Mouse (Mus musculus): ENCODE measurements around the gene Ttc16. TPM values are rescaled to one million over a fixed set of nuclear protein-coding genes. Genes with fewer than 3 reads are reported as not detected.

The Ttc16 gene
- polyA plus RNA-seq, 1 experiment from 2014 or later, result 0.92 TPM

GRCm38 (mm10) chr2:32722581-32722980 is 52.9 kb downstream of the Ttc16 start:
- H3K27me3 ChIP-seq (replicated peaks), result no peaks in the 10 kb centered on the region
- H3K27ac ChIP-seq, result no peak overlapping the region
- no peak overlapping the region for H3K4me3 ChIP-seq
- WGBS, result 83% methylated on average over 3 of the region's 3 CpGs
- H3K9ac ChIP-seq, result no peak overlapping the region
- H3K4me2 ChIP-seq, result no peak overlapping the region
- ATAC-seq (replicated peaks), result no peak
- no peaks in the 10 kb centered on the region for H3K9me3 ChIP-seq
- H3K4me1 ChIP-seq, result peaks cover 6% of the 10 kb centered on the region; the same call in 1 of the 2 replicates
- no peaks in the 10 kb centered on the region for H3K36me3 ChIP-seq (replicated peaks)

- no peak overlapping the region; the same call in 1 of the 2 replicates for H3K4me2 ChIP-seq
- H3K4me1 ChIP-seq, result peaks cover 2% of the 10 kb centered on the region; the same call in 1 of the 2 replicates
- H3K27ac ChIP-seq, result no peak overlapping the region
- no peaks in the 10 kb centered on the region for H3K36me3 ChIP-seq (replicated peaks)
- 63% methylated on average over 6 of the region's 6 CpGs for WGBS
- H3K4me3 ChIP-seq, result no peak overlapping the region
- no peak for ATAC-seq (replicated peaks)
- H3K9me3 ChIP-seq, result no peaks in the 10 kb centered on the region
- H3K27me3 ChIP-seq (replicated peaks), result no peaks in the 10 kb centered on the region
- H3K9ac ChIP-seq, result no peak overlapping the region
These were observed 53.4 kb downstream of the Ttc16 start for GRCm38 (mm10) chr2:32722046-32722445.

GRCm38 (mm10) chr2:32720681-32721229 is 54.7 kb downstream of the Ttc16 start, which contains the start of gene Sh2d3c:
TSS of gene Sh2d3c (plus strand) at chr2:32721055.
- H3K9ac ChIP-seq, result no peak within 1 kb of the TSS
- no peak for ATAC-seq (replicated peaks)

GRCm38 (mm10) chr2:32720053-32720452 is 55.4 kb downstream of the Ttc16 start:
- WGBS, result 86% methylated on average over 3 of the region's 3 CpGs
- H3K27me3 ChIP-seq (replicated peaks), result no peaks in the 10 kb centered on the region
- no peak for ATAC-seq (replicated peaks)

More at GRCm38 (mm10) chr2:32720681-32721229, 54.7 kb downstream of the Ttc16 start, which contains the start of gene Sh2d3c:
- WGBS, result 65% methylated on average over 8 of the region's 8 CpGs
- Histone ChIP-seq H3K4me3 (no peak within 1 kb of the TSS), H3K4me1 (no peaks in the 10 kb centered on the region), H3K27ac (no peak within 1 kb of the TSS), H3K9me3 (no peaks in the 10 kb centered on the region), H3K27me3 (replicated peaks) (no peaks in the 10 kb centered on the region), H3K4me2 (no peak within 1 kb of the TSS; the same call in 1 of the 2 replicates), H3K36me3 (replicated peaks) (no peaks in the 10 kb centered on the region)

DNA sequence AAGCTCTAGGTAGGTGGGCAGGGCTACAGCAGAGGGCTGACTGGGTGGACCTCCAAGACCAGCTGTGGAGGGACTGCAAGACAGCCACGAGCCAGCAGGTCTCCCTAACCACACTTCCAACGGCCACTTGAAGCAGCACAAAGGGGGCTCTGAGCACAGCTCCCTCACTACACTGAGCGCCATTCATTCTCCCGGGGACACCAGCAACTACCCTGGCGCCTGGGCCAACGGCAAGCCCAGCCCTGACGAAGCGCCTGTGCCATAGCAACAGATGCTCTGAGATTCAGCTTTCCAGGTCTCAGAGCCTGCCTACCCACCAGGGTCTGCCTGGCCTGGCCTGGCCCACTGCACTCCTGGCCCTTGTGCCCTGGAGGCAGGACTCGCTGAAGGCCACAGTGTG is 56.7 kb downstream of the Ttc16 start:
- Histone ChIP-seq H3K9me3 (no peaks in the 10 kb centered on the region), H3K27me3 (replicated peaks) (no peaks in the 10 kb centered on the region), H3K9ac (no peak overlapping the region), H3K4me3 (no peak overlapping the region), H3K27ac (no peak overlapping the region), H3K4me1 (peaks cover 10% of the 10 kb centered on the region), H3K36me3 (replicated peaks) (no peaks in the 10 kb centered on the region), H3K4me2 (no peak overlapping the region)
- 37% methylated on average over 9 of the region's 9 CpGs for WGBS
- no peak; the same call in 1 of the 2 replicates for ATAC-seq (replicated peaks)

More at GRCm38 (mm10) chr2:32720053-32720452, 55.4 kb downstream of the Ttc16 start:
- no peaks in the 10 kb centered on the region for H3K4me1 ChIP-seq
- H3K9ac ChIP-seq, result no peak overlapping the region
- H3K27ac ChIP-seq, result no peak overlapping the region
- H3K9me3 ChIP-seq, result no peaks in the 10 kb centered on the region
- H3K36me3 ChIP-seq (replicated peaks), result no peaks in the 10 kb centered on the region
- no peak overlapping the region for H3K4me2 ChIP-seq
- H3K4me3 ChIP-seq, result no peak overlapping the region

GRCm38 (mm10) chr2:32714987-32715425 is 60.4 kb downstream of the Ttc16 start:
- no peaks in the 10 kb centered on the region for H3K27me3 ChIP-seq (replicated peaks)
- H3K27ac ChIP-seq, result no peak overlapping the region
- no peak overlapping the region for H3K4me3 ChIP-seq
- peaks cover 22% of the 10 kb centered on the region for H3K4me1 ChIP-seq
- no peak overlapping the region for H3K4me2 ChIP-seq
- no peak for ATAC-seq (replicated peaks)
- WGBS, result 74% methylated on average over 4 of the region's 4 CpGs
- H3K9ac ChIP-seq, result no peak overlapping the region
- H3K36me3 ChIP-seq (replicated peaks), result peaks cover 6% of the 10 kb centered on the region; the same call in 1 of the 2 replicates
- no peaks in the 10 kb centered on the region for H3K9me3 ChIP-seq

DNA sequence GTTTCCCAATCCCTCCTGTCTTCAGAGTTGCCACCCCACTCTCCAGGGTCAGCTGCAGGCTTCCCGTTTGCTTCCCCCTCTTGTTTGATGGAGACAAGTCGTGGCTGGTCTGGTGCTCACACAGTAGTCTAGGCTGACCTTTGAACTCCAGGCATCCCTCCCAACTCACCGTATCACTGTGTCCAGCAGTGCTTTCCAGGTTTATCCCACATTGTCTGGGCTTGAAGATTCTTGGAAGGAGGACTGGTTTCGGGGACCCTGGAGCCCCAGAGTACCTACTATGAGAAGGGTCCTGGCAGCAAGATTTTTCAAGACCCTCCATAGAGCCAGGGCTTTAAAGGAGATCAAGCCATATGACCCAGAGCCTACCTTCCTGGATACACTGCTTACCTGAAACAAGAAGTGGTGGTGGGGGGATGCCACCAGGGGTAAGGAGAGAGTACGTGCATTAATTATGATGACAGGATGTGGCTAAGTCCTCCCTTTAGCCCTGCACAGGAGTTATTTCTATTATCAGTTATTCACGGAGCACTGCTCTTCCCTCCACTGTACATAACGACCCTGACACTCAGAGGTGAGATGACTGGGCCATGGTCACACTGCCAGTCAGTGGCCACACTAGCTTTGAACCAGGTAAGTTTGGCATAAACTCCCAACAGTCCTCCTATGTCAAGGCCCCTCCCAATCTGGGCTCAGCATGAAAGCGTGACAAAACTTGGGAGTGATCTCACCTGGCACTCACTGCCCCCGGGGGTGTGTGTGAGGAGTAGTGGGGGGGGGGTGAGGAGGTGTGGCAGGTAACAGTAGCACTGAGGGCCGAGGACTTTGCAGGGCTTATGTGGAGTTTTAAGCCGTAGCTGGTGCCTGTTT is 61.1 kb downstream of the Ttc16 start:
- Histone ChIP-seq H3K9ac (peak overlapping the region; percentile 82; the same call in 1 of the 2 replicates), H3K27ac (peak overlapping the region; percentile 99), H3K27me3 (replicated peaks) (no peaks in the 10 kb centered on the region), H3K9me3 (no peaks in the 10 kb centered on the region), H3K36me3 (replicated peaks) (peaks cover 12% of the 10 kb centered on the region; the same call in 1 of the 2 replicates), H3K4me3 (no peak overlapping the region), H3K4me2 (peak overlapping the region; percentile 97), H3K4me1 (peaks cover 22% of the 10 kb centered on the region)
- no peak for ATAC-seq (replicated peaks)
- 63% methylated on average over 11 of the region's 11 CpGs for WGBS

GRCm38 (mm10) chr2:32712934-32713817 is 62.3 kb downstream of the Ttc16 start, which contains the start of gene Cdk9:
TSS of gene Cdk9 (minus strand) at chr2:32713076.
- ATAC-seq (replicated peaks), result peak; percentile 88
- Histone ChIP-seq H3K9me3 (no peaks in the 10 kb centered on the region), H3K36me3 (replicated peaks) (peaks cover 14% of the 10 kb centered on the region; the same call in 1 of the 2 replicates), H3K27me3 (replicated peaks) (no peaks in the 10 kb centered on the region), H3K27ac (peak within 1 kb of the TSS; percentile 99), H3K4me1 (peaks cover 22% of the 10 kb centered on the region), H3K4me3 (peak within 1 kb of the TSS; percentile 94), H3K4me2 (peak within 1 kb of the TSS; percentile 97), H3K9ac (peak within 1 kb of the TSS; percentile 82)
- under 1% methylated on average over 50 of the region's 79 CpGs for WGBS

- Histone ChIP-seq H3K9me3 (no peaks in the 10 kb centered on the region), H3K27ac (peak overlapping the region; percentile 99), H3K9ac (peak overlapping the region; percentile 82), H3K36me3 (replicated peaks) (peaks cover 14% of the 10 kb centered on the region; the same call in 1 of the 2 replicates), H3K27me3 (replicated peaks) (no peaks in the 10 kb centered on the region), H3K4me1 (peaks cover 22% of the 10 kb centered on the region), H3K4me3 (peak overlapping the region; percentile 94), H3K4me2 (peak overlapping the region; percentile 97)
- ATAC-seq (replicated peaks), result peak; percentile 90
- 0% methylated on average over 31 of the region's 44 CpGs for WGBS
These were observed 62.9 kb downstream of the Ttc16 start for GRCm38 (mm10) chr2:32712586-32712933.

GRCm38 (mm10) chr2:32712108-32712551 is 63.3 kb downstream of the Ttc16 start:
- Histone ChIP-seq H3K36me3 (replicated peaks) (peaks cover 15% of the 10 kb centered on the region; the same call in 1 of the 2 replicates), H3K4me1 (peaks cover 22% of the 10 kb centered on the region), H3K27ac (peak overlapping the region; percentile 99), H3K27me3 (replicated peaks) (no peaks in the 10 kb centered on the region), H3K9me3 (no peaks in the 10 kb centered on the region), H3K4me2 (peak overlapping the region; percentile 97), H3K4me3 (peak overlapping the region; percentile 94), H3K9ac (peak overlapping the region; percentile 82)
- peak; percentile 40 for ATAC-seq (replicated peaks)
- under 1% methylated on average over 41 of the region's 41 CpGs for WGBS

- peak overlapping the region; percentile 99 for H3K27ac ChIP-seq
- no peak for ATAC-seq (replicated peaks)
- H3K9ac ChIP-seq, result peak overlapping the region; percentile 82
- peak overlapping the region; percentile 94 for H3K4me3 ChIP-seq
- no peaks in the 10 kb centered on the region for H3K9me3 ChIP-seq
- H3K4me2 ChIP-seq, result peak overlapping the region; percentile 97
- 35% methylated on average over 9 of the region's 9 CpGs for WGBS
- peaks cover 21% of the 10 kb centered on the region; the same call in 1 of the 2 replicates for H3K36me3 ChIP-seq (replicated peaks)
- H3K27me3 ChIP-seq (replicated peaks), result no peaks in the 10 kb centered on the region
- H3K4me1 ChIP-seq, result peaks cover 22% of the 10 kb centered on the region
These were observed 64.0 kb downstream of the Ttc16 start for GRCm38 (mm10) chr2:32711301-32712056.

All from midbrain, embryonic 15.5 days (tissue).